Mouse (Mus musculus) limb, embryonic 13.5 days (tissue): ENCODE measurements around the gene Amotl2. TPM values are rescaled to one million over a fixed set of nuclear protein-coding genes. Genes with fewer than 3 reads are reported as not detected.

ENCODE experiments used
- ATAC-seq: fragments of 200-750 bp; cut with Nextera tagmentation; 2 replicates; pipeline ENCODE4 v1.8.0; 2017; ENCODE audit warnings: low read depth, moderate number of reproducible peaks, moderate TSS enrichment; ENCODE audit not compliant: low FRiP score
- H3K27ac ChIP-seq: fragments of 300-500 bp; sonication (generic); 2 replicates; pipeline ENCODE4 v1.5.1; 2015; ENCODE audit warnings: inconsistent platforms, mild to moderate bottlenecking, moderate library complexity
- H3K27me3 ChIP-seq: fragments of 300-500 bp; sonication (generic); 2 replicates; pipeline ENCODE4 v1.6.1; 2015; ENCODE audit warnings: mild to moderate bottlenecking, inconsistent platforms
- H3K36me3 ChIP-seq: fragments of 300-500 bp; sonication (generic); 2 replicates; pipeline ENCODE4 v1.6.1; 2015; ENCODE audit warnings: inconsistent platforms, mild to moderate bottlenecking, moderate library complexity
- H3K4me1 ChIP-seq: fragments of 300-500 bp; sonication (generic); 2 replicates; pipeline ENCODE4 v1.6.1; 2015; ENCODE audit warnings: inconsistent platforms
- H3K4me2 ChIP-seq: fragments of 300-500 bp; sonication (generic); replicated peaks from 2 replicates; pipeline ENCODE4 v1.6.1; 2015; ENCODE audit warnings: inconsistent platforms, mild to moderate bottlenecking, moderate library complexity
- H3K4me3 ChIP-seq: fragments of 300-500 bp; sonication (generic); 2 replicates; pipeline ENCODE4 v1.5.1; 2015; ENCODE audit warnings: moderate library complexity, mild to moderate bottlenecking, inconsistent platforms
- H3K9ac ChIP-seq: fragments of 300-500 bp; sonication (generic); 2 replicates; pipeline ENCODE4 v1.6.1; 2015; ENCODE audit warnings: mild to moderate bottlenecking, inconsistent platforms
- H3K9me3 ChIP-seq: fragments of 300-500 bp; sonication (generic); 2 replicates; pipeline ENCODE4 v1.6.1; 2016; ENCODE audit warnings: inconsistent platforms
- WGBS: fragments of 180-500 bp; shearing (Covaris S2); methylation state at CpG from one replicate; pipeline ENCODE4 v1.1.7; 2015; 5-methylcytosine and 5-hydroxymethylcytosine counted together
- polyA plus RNA-seq: library from polyadenylated mRNA; unstranded; fragments of >200 nt; fragmentation: Nextera tagmentation; extraction: Ambion mirVana; gene quantifications from 2 replicates; pipeline ENCODE4 v1.2.1, GENCODE M21; 2015

Amotl2 gene
- polyA plus RNA-seq, 1 experiment from 2014 or later, result 71.3 TPM

DNA sequence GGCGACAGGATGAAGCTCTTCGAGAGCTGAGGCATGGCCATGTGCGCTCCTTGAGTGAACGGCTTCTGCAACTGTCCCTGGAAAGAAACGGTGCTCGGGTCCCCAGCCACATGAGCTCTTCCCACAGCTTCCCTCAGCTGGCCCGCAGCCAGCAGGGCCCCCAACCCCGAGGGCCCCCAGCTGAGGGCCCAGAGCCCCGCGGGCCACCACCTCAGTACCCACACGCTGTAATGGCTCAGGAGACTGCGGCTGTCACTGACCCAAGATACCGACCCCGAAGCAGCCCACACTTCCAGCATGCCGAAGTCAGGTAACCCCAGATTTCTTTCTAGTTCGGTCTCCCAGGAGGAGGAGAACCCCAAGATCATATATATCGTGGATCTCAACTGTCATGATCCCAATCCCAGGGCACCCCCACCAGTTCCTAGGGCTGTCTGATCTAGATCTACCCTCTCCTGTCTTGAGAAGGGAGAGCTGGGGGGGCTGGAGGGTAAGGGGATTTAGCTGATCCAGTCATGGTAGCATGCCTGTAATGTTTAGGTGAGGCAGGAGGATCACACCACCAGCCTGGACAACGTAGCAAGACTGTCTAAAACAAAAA is 4.2 kb downstream of the Amotl2 start:
- Histone ChIP-seq H3K9me3 (no peaks in the 10 kb centered on the region), H3K36me3 (peaks cover 59% of the 10 kb centered on the region), H3K4me1 (peaks cover 78% of the 10 kb centered on the region)

DNA sequence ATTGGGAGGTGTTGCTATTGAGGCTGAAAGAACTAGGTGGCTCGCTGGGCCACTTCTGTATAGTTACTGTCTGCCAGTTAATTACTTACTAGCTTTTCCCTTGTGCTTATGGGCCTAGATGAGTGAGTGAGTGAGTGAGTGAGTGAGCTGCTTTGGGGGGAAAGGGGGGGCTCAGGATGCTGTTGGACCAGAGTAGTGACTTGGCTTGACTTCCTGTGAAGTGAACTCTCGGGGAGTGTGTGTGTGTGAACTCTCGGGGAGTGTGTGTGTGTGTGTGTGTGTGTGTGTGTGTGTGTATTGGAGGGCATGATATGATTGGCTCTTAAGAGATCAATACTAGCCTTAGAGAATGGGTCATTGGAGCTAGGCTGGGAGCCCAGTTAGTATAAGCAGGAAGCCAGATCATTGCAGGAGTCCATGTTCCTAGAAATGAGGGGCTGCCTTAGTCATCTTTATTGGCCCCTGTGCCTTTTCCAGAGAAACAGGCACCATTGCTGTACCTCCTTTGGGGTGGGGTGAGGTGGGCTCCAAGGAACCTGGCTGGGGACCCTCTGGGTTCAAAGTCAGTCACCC is 5.0 kb downstream of the Amotl2 start:
- Histone ChIP-seq H3K9ac (peak overlapping the region; percentile 99), H3K4me1 (peaks cover 78% of the 10 kb centered on the region)
- WGBS, result 52% methylated on average over 3 of the region's 3 CpGs

More for the DNA sequence above, 4.2 kb downstream of the Amotl2 start:
- Histone ChIP-seq H3K4me2 (peak overlapping the region; percentile 74), H3K4me3 (peak overlapping the region; percentile 96), H3K9ac (peak overlapping the region; percentile 99), H3K27ac (peak overlapping the region; percentile 55; the same call in 1 of the 2 replicates), H3K27me3 (no peaks in the 10 kb centered on the region)
- 65% methylated on average over 18 of the region's 18 CpGs for WGBS
- no peak for ATAC-seq

DNA sequence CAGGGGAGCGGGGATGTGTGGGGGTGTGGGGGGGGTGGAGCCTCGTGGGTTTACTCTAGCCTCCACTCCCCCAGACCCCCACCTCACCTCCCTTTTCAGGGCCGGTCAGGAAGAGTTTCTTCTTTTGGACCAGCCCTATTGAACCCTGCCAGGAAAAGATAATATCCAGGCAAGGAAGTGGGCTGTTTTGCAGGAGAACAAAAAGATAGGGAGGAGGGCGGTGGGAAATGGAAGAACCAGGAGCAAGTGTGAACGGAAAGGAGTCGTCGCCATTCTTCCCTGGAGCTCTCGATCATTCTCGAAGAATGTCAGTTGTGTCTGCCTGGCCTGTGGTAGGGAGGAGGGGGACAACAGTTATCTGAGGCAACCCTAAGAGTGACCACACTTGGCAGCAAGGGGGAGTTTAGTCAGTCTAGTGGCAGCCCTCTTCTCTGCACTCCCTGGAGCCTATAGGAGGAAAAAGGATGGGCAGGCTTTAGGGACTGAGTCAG is 5.6 kb downstream of the Amotl2 start:
- 55% methylated on average over 9 of the region's 9 CpGs for WGBS
- H3K9ac ChIP-seq, result peak overlapping the region; percentile 99
- peak overlapping the region; percentile 87; the same call in 1 of the 2 replicates for H3K27ac ChIP-seq
- H3K9me3 ChIP-seq, result no peaks in the 10 kb centered on the region
- no peak for ATAC-seq
- peak overlapping the region; percentile 96 for H3K4me3 ChIP-seq
- H3K4me2 ChIP-seq, result peak overlapping the region; percentile 74
- H3K27me3 ChIP-seq, result no peaks in the 10 kb centered on the region
- peaks cover 80% of the 10 kb centered on the region for H3K4me1 ChIP-seq
- peaks cover 71% of the 10 kb centered on the region for H3K36me3 ChIP-seq

More for the DNA sequence above, 5.0 kb downstream of the Amotl2 start:
- ATAC-seq, result no peak
- Histone ChIP-seq H3K27me3 (no peaks in the 10 kb centered on the region), H3K4me3 (peak overlapping the region; percentile 96), H3K9me3 (no peaks in the 10 kb centered on the region), H3K27ac (peak overlapping the region; percentile 87; the same call in 1 of the 2 replicates), H3K36me3 (peaks cover 65% of the 10 kb centered on the region), H3K4me2 (peak overlapping the region; percentile 74)

DNA sequence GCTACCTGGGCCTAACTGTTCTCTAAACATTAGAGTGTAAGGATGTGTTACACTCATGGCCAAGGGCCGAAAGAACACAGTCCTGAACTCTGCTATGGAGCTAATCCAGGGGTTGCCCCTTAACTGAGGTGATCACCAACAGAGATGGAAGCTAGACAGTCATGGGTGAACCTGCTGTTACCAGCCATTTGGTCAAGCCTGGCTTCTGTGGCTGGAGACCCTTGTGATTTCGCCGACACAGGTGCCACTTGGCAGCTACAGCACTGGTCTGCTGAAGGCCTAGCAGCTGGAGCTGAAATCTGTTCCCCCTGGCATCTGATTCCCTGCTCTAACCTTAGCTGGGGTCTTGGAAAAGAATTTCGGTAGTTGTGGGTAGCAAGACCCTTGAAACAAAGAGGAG is 6.3 kb downstream of the Amotl2 start:
- no peaks in the 10 kb centered on the region for H3K9me3 ChIP-seq
- H3K9ac ChIP-seq, result peak overlapping the region; percentile 99
- peak overlapping the region; percentile 87 for H3K27ac ChIP-seq
- 86% methylated on average over 4 of the region's 4 CpGs for WGBS
- peaks cover 81% of the 10 kb centered on the region for H3K4me1 ChIP-seq
- no peaks in the 10 kb centered on the region for H3K27me3 ChIP-seq
- peaks cover 78% of the 10 kb centered on the region for H3K36me3 ChIP-seq
- H3K4me3 ChIP-seq, result peak overlapping the region; percentile 96
- no peak for ATAC-seq
- peak overlapping the region; percentile 74 for H3K4me2 ChIP-seq

DNA sequence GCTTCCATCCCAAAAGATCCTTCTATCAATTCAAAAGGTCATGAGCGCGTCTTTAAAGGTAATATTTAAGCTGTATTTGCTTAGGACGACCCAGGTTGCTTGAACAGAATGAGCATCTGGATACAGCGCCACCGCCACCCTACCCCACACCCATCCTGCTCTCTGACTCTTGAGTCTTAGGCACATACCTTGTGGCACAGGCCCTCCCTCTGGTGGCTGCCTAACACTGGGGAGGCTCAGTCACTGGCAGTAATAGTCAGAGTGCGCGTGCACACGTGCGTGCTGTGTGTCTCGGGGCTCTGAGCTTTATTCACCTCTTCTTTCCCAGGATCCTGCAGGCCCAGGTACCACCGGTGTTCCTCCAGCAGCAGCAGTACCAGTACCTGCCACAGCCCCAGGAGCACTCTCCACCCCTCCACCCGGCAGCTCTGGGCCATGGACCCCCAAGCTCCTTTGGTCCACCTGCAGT is 6.8 kb downstream of the Amotl2 start:
- Histone ChIP-seq H3K4me1 (peaks cover 86% of the 10 kb centered on the region), H3K27ac (peak overlapping the region; percentile 87), H3K9me3 (no peaks in the 10 kb centered on the region), H3K9ac (peak overlapping the region; percentile 99), H3K4me2 (peak overlapping the region; percentile 74), H3K4me3 (peak overlapping the region; percentile 96; the same call in 1 of the 2 replicates), H3K27me3 (no peaks in the 10 kb centered on the region), H3K36me3 (peaks cover 83% of the 10 kb centered on the region)
- ATAC-seq, result no peak
- 80% methylated on average over 12 of the region's 12 CpGs for WGBS

DNA sequence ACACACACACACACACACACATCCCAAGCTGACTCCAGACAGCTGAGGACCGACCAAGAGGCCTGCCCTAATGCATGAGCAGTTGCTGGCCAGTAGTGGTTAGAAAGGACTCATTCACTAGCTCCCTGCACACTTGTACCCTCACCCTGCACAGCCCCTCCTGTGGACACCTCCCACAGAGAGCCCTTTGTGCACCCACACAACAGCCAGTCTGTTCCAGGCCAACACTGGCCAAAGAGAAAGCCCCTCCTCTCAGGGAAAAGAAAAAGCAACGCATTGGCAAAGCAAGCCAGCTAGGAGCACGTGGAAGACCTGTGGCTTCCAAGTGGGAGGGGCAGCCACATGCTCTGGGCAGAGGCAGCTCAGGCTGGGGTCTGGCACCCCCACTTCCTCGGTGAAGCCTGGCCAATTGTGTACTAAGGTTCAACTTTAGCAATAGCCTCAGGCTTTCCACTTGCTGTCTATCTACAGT is 7.6 kb downstream of the Amotl2 start:
- H3K9me3 ChIP-seq, result no peaks in the 10 kb centered on the region
- no peaks in the 10 kb centered on the region for H3K27me3 ChIP-seq
- peak; percentile 65 for ATAC-seq
- H3K4me1 ChIP-seq, result peaks cover 89% of the 10 kb centered on the region
- peak overlapping the region; percentile 87 for H3K27ac ChIP-seq
- peak overlapping the region; percentile 74 for H3K4me2 ChIP-seq
- peaks cover 90% of the 10 kb centered on the region for H3K36me3 ChIP-seq
- no peak overlapping the region for H3K9ac ChIP-seq
- 31% methylated on average over 4 of the region's 4 CpGs for WGBS
- no peak overlapping the region for H3K4me3 ChIP-seq

DNA sequence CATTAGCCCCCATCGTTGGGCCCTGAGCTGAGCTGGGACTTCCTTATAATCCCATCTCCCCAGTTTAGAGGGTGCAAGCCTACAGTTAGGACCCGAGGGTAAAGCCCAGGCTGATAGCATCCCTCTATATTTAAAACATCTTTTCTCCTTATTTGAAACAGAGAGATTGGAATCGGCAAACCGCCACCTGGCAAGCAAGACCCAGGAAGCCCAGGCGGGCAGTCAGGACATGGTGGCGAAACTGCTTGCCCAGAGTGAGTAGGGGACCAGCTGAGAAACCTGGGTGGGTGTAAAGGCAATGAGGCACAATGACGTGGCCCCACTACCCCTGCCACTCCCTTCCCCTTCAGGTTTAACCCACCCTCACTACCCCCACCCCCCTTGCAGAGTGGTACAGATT is 8.5 kb downstream of the Amotl2 start:
- Histone ChIP-seq H3K9me3 (no peaks in the 10 kb centered on the region), H3K4me2 (peak overlapping the region; percentile 74), H3K27ac (peak overlapping the region; percentile 87), H3K4me3 (no peak overlapping the region), H3K4me1 (peaks cover 87% of the 10 kb centered on the region), H3K9ac (peak overlapping the region; percentile 27; the same call in 1 of the 2 replicates), H3K36me3 (peaks cover 98% of the 10 kb centered on the region), H3K27me3 (no peaks in the 10 kb centered on the region)
- ATAC-seq, result no peak
- WGBS, result 76% methylated on average over 7 of the region's 7 CpGs

DNA sequence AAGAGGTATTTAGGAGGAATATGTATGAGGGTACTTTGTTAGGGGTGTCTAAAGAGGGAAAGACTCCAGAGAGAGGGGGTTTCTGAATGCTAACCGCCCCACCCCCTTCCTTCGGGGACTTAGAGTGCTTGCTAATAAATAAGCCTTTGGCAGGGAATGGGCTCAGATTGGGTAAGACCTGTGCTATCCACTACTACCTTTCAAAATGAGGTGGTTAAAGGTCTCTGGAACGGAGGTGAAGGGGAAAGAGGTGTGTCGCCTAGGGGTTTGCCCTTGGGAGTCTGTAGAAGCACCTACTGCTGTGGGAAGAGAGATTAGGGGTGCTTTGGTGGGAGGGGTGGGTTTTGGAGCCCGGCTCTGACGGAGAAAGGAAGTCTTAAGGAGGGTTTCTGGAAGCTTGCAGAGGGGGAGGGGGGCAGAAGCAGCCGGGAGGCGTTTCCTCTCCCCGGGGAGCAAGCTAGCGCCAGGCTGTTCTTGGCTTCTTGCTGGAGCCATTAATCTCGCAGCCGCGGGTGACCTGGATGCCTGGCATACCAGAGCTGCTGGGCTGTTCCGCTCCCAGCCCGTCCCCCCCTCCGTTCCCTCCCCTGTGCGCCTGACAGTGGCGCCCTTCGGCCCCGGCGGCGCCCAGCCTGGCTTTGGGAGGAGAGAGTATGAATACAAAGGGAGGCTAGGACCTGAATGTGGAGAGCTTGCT is 9.6 kb downstream of the Amotl2 start:
- peaks cover 78% of the 10 kb centered on the region for H3K4me1 ChIP-seq
- no peaks in the 10 kb centered on the region for H3K27me3 ChIP-seq
- H3K36me3 ChIP-seq, result peaks cover 98% of the 10 kb centered on the region
- peak overlapping the region; percentile 25 for H3K4me3 ChIP-seq
- WGBS, result under 1% methylated on average over 20 of the region's 22 CpGs
- peak overlapping the region; percentile 74 for H3K4me2 ChIP-seq
- H3K27ac ChIP-seq, result peak overlapping the region; percentile 87
- no peaks in the 10 kb centered on the region for H3K9me3 ChIP-seq
- peak overlapping the region; percentile 27; the same call in 1 of the 2 replicates for H3K9ac ChIP-seq
- peak; percentile 85 for ATAC-seq

DNA sequence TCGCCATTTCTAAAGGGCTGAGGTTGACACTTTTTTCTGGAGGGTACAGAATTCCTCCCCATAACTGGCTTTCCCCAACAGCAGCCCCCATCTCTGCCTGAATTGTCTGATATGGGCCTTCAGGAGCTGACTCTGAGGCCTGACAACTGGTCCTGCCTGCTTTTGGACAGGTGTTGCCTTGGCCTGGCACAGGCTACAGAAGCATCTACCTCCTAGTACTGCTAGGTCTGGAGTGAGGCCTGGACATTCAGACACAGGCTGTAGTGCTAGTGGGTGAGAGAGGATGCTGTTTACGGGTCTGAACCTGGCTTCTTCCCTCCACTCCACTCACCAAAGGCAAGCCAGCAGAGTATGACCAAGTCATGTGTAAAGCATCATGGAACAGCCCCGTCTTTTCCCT is 10.3 kb downstream of the Amotl2 start:
- Histone ChIP-seq H3K27me3 (no peaks in the 10 kb centered on the region), H3K4me2 (peak overlapping the region; percentile 74), H3K9me3 (no peaks in the 10 kb centered on the region), H3K9ac (0 out of 2 replicates have a peak overlapping the region, but pooled peaks have one; percentile 25), H3K4me3 (no peak overlapping the region), H3K27ac (peak overlapping the region; percentile 87), H3K4me1 (peaks cover 74% of the 10 kb centered on the region), H3K36me3 (peaks cover 98% of the 10 kb centered on the region)
- WGBS, result 56% methylated on average over 3 of the region's 3 CpGs
- no peak for ATAC-seq

DNA sequence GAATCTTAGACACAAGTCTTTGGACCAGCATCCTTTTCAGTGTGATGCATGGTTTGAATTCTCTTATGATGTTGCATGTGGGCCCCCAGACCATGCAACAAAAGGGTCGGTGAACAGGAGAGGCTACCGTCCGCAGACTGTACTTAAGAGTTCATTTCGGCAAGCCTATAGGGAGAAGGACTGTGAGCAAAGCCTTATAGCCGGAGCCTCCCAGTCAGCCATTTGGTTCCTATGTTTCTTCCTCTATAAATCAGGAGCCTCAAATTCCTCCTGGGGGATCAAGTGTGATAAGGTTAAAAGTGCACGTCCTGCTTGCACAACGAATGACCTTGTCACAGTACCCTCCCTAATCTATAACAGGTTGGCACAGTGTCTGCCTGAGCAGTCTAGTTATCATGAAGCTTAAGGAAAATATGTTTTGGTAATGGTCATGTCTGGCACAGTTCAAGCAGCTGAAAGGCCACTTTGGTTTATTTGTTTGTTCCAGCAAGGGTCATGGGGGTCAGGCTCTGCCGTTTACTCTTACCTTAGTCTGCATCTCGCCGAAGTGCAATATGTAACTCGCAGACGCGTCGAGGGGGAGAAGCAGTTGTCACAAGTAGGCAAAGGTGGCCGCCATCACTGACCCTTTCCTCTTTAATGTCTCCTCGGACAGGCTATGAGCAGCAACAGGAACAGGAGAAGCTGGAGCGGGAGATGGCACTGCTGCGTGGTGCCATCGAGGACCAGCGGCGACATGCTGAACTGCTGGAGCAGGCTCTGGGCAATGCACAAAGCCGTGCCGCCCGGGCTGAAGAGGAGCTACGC is 11.4 kb downstream of the Amotl2 start:
- no peak for ATAC-seq
- Histone ChIP-seq H3K27me3 (no peaks in the 10 kb centered on the region), H3K36me3 (peaks cover 98% of the 10 kb centered on the region), H3K9ac (no peak overlapping the region), H3K27ac (no peak overlapping the region), H3K9me3 (no peaks in the 10 kb centered on the region), H3K4me1 (peaks cover 64% of the 10 kb centered on the region), H3K4me3 (no peak overlapping the region), H3K4me2 (no peak overlapping the region)
- 80% methylated on average over 25 of the region's 25 CpGs for WGBS

DNA sequence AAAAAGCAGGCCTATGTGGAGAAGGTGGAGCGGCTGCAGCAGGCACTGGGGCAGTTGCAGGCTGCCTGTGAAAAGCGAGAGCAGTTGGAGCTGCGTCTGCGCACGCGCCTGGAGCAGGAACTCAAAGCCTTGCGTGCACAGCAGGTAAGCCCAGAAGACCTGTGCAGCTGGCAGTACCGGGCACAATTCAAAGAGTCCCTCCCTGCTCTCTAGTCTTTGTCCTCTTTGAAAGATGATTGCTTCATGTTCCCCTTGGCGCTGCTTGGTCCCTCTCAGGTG is 11.9 kb downstream of the Amotl2 start:
- WGBS, result 90% methylated on average over 9 of the region's 9 CpGs
- Histone ChIP-seq H3K4me1 (peaks cover 58% of the 10 kb centered on the region), H3K9ac (no peak overlapping the region), H3K4me2 (no peak overlapping the region), H3K9me3 (no peaks in the 10 kb centered on the region), H3K36me3 (peaks cover 96% of the 10 kb centered on the region), H3K4me3 (no peak overlapping the region), H3K27ac (no peak overlapping the region), H3K27me3 (no peaks in the 10 kb centered on the region)
- no peak for ATAC-seq
